Mouse (Mus musculus): ENCODE results near the gene Mast4. TPM values are rescaled to one million over a fixed set of nuclear protein-coding genes. Genes with fewer than 3 reads are reported as not detected.

The Mast4 gene
- total RNA-seq, 2 experiments from 2014 or later, result 66.7 to 68.9 TPM

GRCm38 (mm10) chr13:103014631-103015030, 319.7 kb downstream of the Mast4 start:
- no peak for TF ChIP-seq CTCF (conservative IDR thresholded peaks at IDR 0.05)
- peak in 1 of 2 experiments; percentile 28 for DNase-seq (ENCODE audit: low spot score in 2 of 2)
- Histone ChIP-seq H3K27ac (peak overlapping the region; percentile 73), H3K4me3 (no peak overlapping the region)

- no peak for TF ChIP-seq CTCF (conservative IDR thresholded peaks at IDR 0.05)
- no peak for DNase-seq (ENCODE audit: low spot score in 2 of 2)
- no peak overlapping the region for H3K4me3 ChIP-seq
- peak overlapping the region; percentile 73 for H3K27ac ChIP-seq
These were observed 320.1 kb downstream of the Mast4 start for GRCm38 (mm10) chr13:103014222-103014621.

GRCm38 (mm10) chr13:103005227-103005626, 329.1 kb downstream of the Mast4 start:
- H3K4me3 ChIP-seq, result no peak overlapping the region
- no peak overlapping the region for H3K27ac ChIP-seq
- no peak for DNase-seq (ENCODE audit: low spot score in 2 of 2)
- TF ChIP-seq CTCF (conservative IDR thresholded peaks at IDR 0.05), result no peak

- no peak for TF ChIP-seq CTCF (conservative IDR thresholded peaks at IDR 0.05)
- H3K4me3 ChIP-seq, result no peak overlapping the region
- no peak overlapping the region for H3K27ac ChIP-seq
These were observed 332.5 kb downstream of the Mast4 start for GRCm38 (mm10) chr13:103001831-103002230.

GRCm38 (mm10) chr13:103000891-103001290, 333.4 kb downstream of the Mast4 start:
- no peak overlapping the region for H3K4me3 ChIP-seq
- DNase-seq (ENCODE audit: low spot score in 2 of 2), result no peak
- H3K27ac ChIP-seq, result no peak overlapping the region
- TF ChIP-seq CTCF (conservative IDR thresholded peaks at IDR 0.05), result no peak

More at GRCm38 (mm10) chr13:103001831-103002230, 332.5 kb downstream of the Mast4 start:
- no peak for DNase-seq (ENCODE audit: low spot score in 2 of 2)

GRCm38 (mm10) chr13:102994098-102994497, 340.2 kb downstream of the Mast4 start:
- no peak for TF ChIP-seq CTCF (conservative IDR thresholded peaks at IDR 0.05)
- DNase-seq (ENCODE audit: low spot score in 2 of 2), result no peak
- Histone ChIP-seq H3K27ac (no peak overlapping the region), H3K4me3 (no peak overlapping the region)

GRCm38 (mm10) chr13:102992680-102993423, 341.4 kb downstream of the Mast4 start:
- H3K27ac ChIP-seq, result no peak overlapping the region
- TF ChIP-seq CTCF (conservative IDR thresholded peaks at IDR 0.05), result no peak
- DNase-seq (ENCODE audit: low spot score in 2 of 2), result no peak
- H3K4me3 ChIP-seq, result no peak overlapping the region

GRCm38 (mm10) chr13:102991928-102992327, 342.4 kb downstream of the Mast4 start:
- Histone ChIP-seq H3K4me3 (no peak overlapping the region), H3K27ac (no peak overlapping the region)
- no peak for TF ChIP-seq CTCF (conservative IDR thresholded peaks at IDR 0.05)
- no peak for DNase-seq (ENCODE audit: low spot score in 2 of 2)

GRCm38 (mm10) chr13:102991196-102991595, 343.1 kb downstream of the Mast4 start:
- no peak for TF ChIP-seq CTCF (conservative IDR thresholded peaks at IDR 0.05)

DNA sequence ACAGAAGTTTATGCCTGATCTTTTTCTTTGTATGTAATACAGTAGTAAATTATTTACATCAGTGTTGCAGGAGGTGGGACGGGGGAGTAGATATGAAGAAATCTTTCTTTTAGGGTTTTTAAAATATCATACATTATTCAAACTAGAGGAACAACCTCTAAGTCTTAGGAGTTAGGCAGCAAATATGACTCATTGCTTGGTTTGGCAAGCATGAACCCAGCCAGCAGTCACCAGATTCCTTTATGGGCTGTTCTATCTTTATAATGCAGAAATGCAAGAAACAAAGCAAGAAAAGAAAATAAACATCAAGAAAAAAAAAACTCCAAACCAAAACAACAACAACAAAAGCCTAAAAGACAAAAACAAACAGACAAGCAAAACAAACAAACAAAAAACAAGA, 344.2 kb downstream of the Mast4 start:
- no peak overlapping the region for H3K4me3 ChIP-seq
- no peak overlapping the region for H3K27ac ChIP-seq
- no peak for DNase-seq (ENCODE audit: low spot score in 2 of 2)
- no peak for TF ChIP-seq CTCF (conservative IDR thresholded peaks at IDR 0.05)

More at GRCm38 (mm10) chr13:102991196-102991595, 343.1 kb downstream of the Mast4 start:
- no peak overlapping the region for H3K27ac ChIP-seq
- H3K4me3 ChIP-seq, result no peak overlapping the region
- no peak for DNase-seq (ENCODE audit: low spot score in 2 of 2)

DNA sequence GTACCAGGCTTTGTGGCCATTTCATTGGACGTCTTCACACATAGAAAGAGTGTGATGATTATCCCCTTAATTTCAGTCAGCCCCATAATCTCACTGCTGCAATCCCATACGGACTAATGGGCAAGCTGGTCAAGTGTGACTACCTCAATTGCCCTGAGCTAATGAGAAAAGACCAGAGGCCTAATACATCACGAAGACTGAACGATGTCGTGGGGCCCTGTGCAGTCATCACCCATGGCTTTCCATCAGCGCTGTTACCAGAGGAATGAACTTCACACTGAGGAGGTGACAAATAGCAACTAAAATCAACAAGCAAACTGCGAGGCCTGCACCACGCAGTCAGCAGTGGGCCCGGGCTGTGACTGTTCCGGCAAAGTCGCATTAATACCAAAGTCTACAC, 344.7 kb downstream of the Mast4 start:
- no peak overlapping the region for H3K27ac ChIP-seq
- no peak for DNase-seq (ENCODE audit: low spot score in 2 of 2)
- TF ChIP-seq CTCF (conservative IDR thresholded peaks at IDR 0.05), result no peak
- no peak overlapping the region for H3K4me3 ChIP-seq

- TF ChIP-seq CTCF (conservative IDR thresholded peaks at IDR 0.05), result no peak
- Histone ChIP-seq H3K27ac (no peak overlapping the region), H3K4me3 (no peak overlapping the region)
- no peak for DNase-seq (ENCODE audit: low spot score in 2 of 2)
These were observed 345.3 kb downstream of the Mast4 start for GRCm38 (mm10) chr13:102988976-102989375.

DNA sequence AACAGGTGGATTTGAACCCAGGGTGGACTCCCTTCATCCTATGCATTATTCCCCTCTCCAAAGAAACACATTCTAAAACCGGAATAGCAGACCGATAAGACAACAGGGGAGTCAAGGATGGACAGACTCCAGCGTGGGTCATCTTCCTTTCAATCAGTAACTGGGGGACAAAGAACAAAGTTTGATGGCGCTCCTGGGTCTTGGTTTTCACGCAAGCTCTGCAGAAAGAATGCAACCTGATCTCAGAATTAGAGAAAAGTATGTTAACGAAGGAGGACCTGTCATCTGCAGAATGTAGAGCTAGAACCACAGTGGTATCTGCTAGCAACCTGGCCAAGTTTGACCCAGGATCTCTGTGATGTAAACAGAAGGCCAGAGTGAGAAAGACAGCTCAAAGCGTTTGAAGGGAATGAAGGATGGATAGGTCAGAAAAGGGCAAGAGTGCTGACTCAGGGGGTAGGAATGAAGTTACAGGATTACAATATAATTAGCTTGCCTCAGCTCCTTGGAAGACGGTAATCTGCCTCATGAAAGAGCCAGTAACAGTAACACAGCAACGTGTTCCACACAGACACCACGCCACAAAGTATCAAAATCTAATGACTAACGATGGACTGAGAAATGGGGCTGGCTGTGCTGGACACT, 345.9 kb downstream of the Mast4 start:
- no peak overlapping the region for H3K27ac ChIP-seq
- no peak for DNase-seq (ENCODE audit: low spot score in 2 of 2)
- no peak for TF ChIP-seq CTCF (conservative IDR thresholded peaks at IDR 0.05)
- no peak overlapping the region for H3K4me3 ChIP-seq

GRCm38 (mm10) chr13:102984550-102984949, 349.7 kb downstream of the Mast4 start:
- DNase-seq (ENCODE audit: low spot score in 2 of 2), result no peak
- Histone ChIP-seq H3K27ac (no peak overlapping the region), H3K4me3 (no peak overlapping the region)
- TF ChIP-seq CTCF (conservative IDR thresholded peaks at IDR 0.05), result peak; percentile 53

Data from layer of hippocampus, adult 2 months (tissue).